Mouse (Mus musculus) limb, embryonic 11.5 days (tissue): ENCODE measurements around the gene Slc25a29. TPM values are rescaled to one million over a fixed set of nuclear protein-coding genes. Genes with fewer than 3 reads are reported as not detected.

Experiments
- ATAC-seq: fragments of 200-750 bp; cut with Nextera tagmentation; 2 replicates; pipeline ENCODE4 v1.8.0; 2017; ENCODE audit warnings: low read depth; ENCODE audit not compliant: insufficient number of reproducible peaks, low FRiP score, low TSS enrichment
- DNase-seq: peaks from one replicate; pipeline ENCODE4 v3.0.0-alpha.2; 2015; ENCODE audit warnings: low spot score
- H3K27ac ChIP-seq: fragments of 300-500 bp; sonication (generic); replicated peaks from 2 replicates; pipeline ENCODE4 v1.5.1; 2014; ENCODE audit warnings: low read depth, mild to moderate bottlenecking, low read length
- H3K27me3 ChIP-seq: fragments of 300-500 bp; sonication (generic); 2 replicates; pipeline ENCODE4 v1.6.1; 2014; ENCODE audit warnings: mild to moderate bottlenecking, low read length, mixed read lengths; ENCODE audit not compliant: control insufficient read depth, insufficient read depth
- H3K36me3 ChIP-seq: fragments of 300-500 bp; sonication (generic); 2 replicates; pipeline ENCODE4 v1.6.1; 2014; ENCODE audit warnings: mild to moderate bottlenecking, low read length, moderate library complexity, mixed read lengths; ENCODE audit not compliant: control insufficient read depth, insufficient read depth
- H3K4me1 ChIP-seq: fragments of 300-500 bp; sonication (generic); 2 replicates; pipeline ENCODE4 v1.6.1; 2014; ENCODE audit warnings: low read length, mixed read lengths; ENCODE audit not compliant: control insufficient read depth, insufficient read depth
- H3K4me2 ChIP-seq: fragments of 300-500 bp; sonication (generic); 2 replicates; pipeline ENCODE4 v1.6.1; 2014; ENCODE audit warnings: low read depth, mild to moderate bottlenecking, moderate library complexity; ENCODE audit not compliant: severe bottlenecking
- H3K4me3 ChIP-seq: fragments of 300-500 bp; sonication (generic); 2 replicates; pipeline ENCODE4 v1.5.1; 2014; ENCODE audit warnings: low read depth, low read length
- H3K9ac ChIP-seq: fragments of 300-500 bp; sonication (generic); 2 replicates; pipeline ENCODE4 v1.6.1; 2014; ENCODE audit warnings: mild to moderate bottlenecking, low read length
- H3K9me3 ChIP-seq: fragments of 300-500 bp; sonication (generic); 2 replicates; pipeline ENCODE4 v1.6.1; 2016; ENCODE audit warnings: low read length; ENCODE audit not compliant: control insufficient read depth
- WGBS: fragments of 180-500 bp; shearing (Covaris S2); extraction: QIAGEN DNeasy Blood & Tissue Kit; methylation state at CpG from one replicate; pipeline ENCODE4 v1.1.7; 2014; 5-methylcytosine and 5-hydroxymethylcytosine counted together
- microRNA counts: library from miRNA; unstranded; fragments of <30 nt; microRNA quantifications from one replicate; lab custom pipeline; 2016
- microRNA-seq: library from miRNA; unstranded; fragments of <30 nt; microRNA quantifications from one replicate; pipeline ENCODE4, GENCODE M21; 2016
- polyA plus RNA-seq: library from polyadenylated mRNA; unstranded; fragments of >200 nt; fragmentation: Nextera tagmentation; extraction: Ambion mirVana; gene quantifications from 2 replicates; pipeline ENCODE4 v1.2.1, GENCODE M21; 2014

Gene Slc25a29
- polyA plus RNA-seq, 1 experiment from 2014 or later: 10.9 TPM

DNA sequence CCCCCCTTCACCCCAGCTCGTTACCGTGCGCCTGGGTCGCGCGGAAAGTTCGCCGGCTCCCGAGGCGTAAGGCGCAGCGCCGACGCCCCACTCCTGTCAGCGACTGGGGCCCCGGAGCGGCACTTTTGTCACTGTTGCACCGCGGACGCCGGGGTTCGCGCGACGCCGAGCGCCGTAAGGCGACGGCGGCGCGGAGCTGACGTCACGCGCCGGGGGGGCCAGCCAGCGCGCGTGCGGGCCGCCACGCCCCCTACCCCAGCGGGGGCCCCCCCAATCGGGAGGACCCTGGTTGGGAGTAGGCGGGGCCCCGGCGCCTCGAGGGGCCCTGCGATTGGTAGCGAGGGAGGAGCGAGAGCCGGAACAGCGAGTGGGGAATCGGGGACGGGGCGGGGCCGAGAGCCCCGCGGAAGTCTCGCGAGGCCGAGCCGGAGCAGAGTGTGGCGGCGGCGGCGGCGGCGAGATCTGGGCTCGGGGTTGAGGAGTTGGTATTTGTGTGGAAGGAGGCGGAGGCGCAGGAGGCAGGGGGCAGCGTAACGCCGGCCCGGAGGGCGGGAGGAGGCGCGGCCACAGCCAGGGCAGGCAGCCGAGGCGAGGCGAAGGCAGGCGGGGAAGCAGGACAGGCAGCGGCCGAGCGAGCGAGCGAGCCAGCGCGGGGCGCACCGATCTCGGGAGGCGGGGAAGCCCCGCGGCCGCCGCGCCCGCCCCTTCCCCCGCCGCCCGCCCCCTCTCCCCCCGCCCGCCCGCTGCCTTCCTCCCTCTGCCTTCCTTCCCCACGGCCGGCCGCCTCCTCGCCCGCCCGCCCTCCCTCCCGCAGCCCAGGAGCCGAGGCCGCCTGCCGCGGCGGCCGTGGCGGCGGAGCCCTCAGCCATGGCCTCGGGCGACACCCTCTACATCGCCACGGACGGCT is 42.9 kb downstream of the Slc25a29 start, which contains the start of gene Yy1:
TSS of gene Yy1 (plus strand) at position 428 of the 907 bp plus-strand sequence.
- Histone ChIP-seq H3K4me1 (no peaks in the 10 kb centered on the region; the same call in 1 of the 2 replicates), H3K27me3 (no peaks in the 10 kb centered on the region), H3K4me3 (peak within 1 kb of the TSS; percentile 97), H3K9me3 (no peaks in the 10 kb centered on the region), H3K4me2 (peak within 1 kb of the TSS; percentile 76), H3K27ac (peak within 1 kb of the TSS; percentile 97), H3K36me3 (no peaks in the 10 kb centered on the region), H3K9ac (peak within 1 kb of the TSS; percentile 89)
- peak; percentile 98 for DNase-seq
- WGBS: under 1% methylated on average over 82 of the region's 127 CpGs
- ATAC-seq: peak; percentile 91

DNA sequence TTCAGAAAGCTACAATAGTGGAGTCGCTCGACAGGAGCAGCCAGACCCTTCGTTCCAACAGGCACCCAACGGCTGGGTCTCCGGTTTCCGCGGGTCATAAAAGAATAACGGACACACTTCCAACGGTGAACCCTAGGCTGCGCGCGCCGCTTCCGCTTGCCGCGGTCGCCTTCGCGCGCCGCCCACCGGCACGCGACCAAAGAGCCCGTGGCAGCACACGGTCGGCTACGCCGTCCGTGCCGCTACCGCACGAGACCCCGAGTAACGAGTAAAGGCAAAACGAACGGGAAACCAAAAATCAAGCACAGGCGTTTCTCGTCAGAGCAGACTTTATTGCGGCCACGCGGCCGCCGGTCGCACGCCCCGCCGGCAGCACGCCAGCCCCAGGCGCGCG is 43.5 kb downstream of the Slc25a29 start:
- ATAC-seq (peak; percentile 13; the same call in 1 of the 2 replicates), DNase-seq (peak; percentile 84)
- Histone ChIP-seq H3K27ac (peak overlapping the region; percentile 97), H3K9me3 (no peaks in the 10 kb centered on the region), H3K36me3 (no peaks in the 10 kb centered on the region), H3K27me3 (no peaks in the 10 kb centered on the region), H3K4me3 (peak overlapping the region; percentile 97), H3K4me2 (peak overlapping the region; percentile 44), H3K4me1 (no peaks in the 10 kb centered on the region; the same call in 1 of the 2 replicates), H3K9ac (peak overlapping the region; percentile 84)
- WGBS: under 1% methylated on average over 52 of the region's 52 CpGs

DNA sequence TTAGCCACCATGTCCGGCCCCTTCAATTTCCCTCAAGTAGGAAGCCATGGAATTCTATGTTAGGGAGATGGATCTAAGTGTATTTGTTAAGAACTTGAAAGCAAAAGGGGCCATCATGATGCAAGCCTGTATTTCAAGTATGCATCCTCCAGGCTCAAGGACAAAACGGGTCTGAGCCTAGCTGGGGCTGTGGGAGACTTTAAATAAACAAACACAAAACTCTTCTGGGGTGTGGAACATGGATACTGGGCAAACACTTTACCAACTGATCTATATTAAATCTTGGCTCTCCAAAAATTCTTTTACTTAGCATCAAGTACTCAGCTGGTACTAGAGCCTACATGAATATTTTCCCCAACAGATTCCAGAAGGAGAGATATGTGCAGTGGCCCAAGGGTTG is 48.4 kb downstream of the Slc25a29 start:
- Histone ChIP-seq H3K4me1 (no peaks in the 10 kb centered on the region), H3K9ac (no peak overlapping the region), H3K9me3 (no peaks in the 10 kb centered on the region), H3K4me2 (no peak overlapping the region), H3K27me3 (no peaks in the 10 kb centered on the region), H3K36me3 (no peaks in the 10 kb centered on the region), H3K4me3 (no peak overlapping the region), H3K27ac (no peak overlapping the region)
- ATAC-seq: no peak
- 92% methylated on average over 2 of the region's 2 CpGs for WGBS
- DNase-seq: no peak

DNA sequence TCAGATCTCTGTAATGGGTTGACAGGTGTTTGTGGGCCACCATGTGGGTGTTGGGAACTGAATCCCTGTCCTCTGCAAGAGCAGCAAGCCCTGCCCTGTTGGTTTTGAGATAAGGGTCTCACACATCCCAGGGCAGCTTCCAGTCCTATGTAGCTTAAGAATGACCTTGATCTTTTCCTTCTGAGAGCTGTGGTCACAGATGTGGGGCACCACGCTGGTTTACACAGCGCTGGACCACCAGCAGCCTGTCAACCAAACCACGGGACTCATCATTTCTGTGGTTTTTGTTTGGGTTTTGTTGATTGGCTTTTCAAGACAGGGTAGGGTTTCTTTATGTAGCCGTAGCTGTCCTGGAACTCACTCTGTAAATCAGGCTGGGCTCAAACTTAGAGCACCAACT is 50.5 kb downstream of the Slc25a29 start:
- H3K9ac ChIP-seq: no peak overlapping the region
- no peaks in the 10 kb centered on the region for H3K36me3 ChIP-seq
- H3K27me3 ChIP-seq: no peaks in the 10 kb centered on the region
- H3K9me3 ChIP-seq: no peaks in the 10 kb centered on the region
- WGBS: 89% methylated on average over 4 of the region's 4 CpGs
- no peak for DNase-seq
- no peak overlapping the region for H3K4me2 ChIP-seq
- no peaks in the 10 kb centered on the region for H3K4me1 ChIP-seq
- no peak overlapping the region for H3K4me3 ChIP-seq
- H3K27ac ChIP-seq: no peak overlapping the region
- no peak for ATAC-seq

DNA sequence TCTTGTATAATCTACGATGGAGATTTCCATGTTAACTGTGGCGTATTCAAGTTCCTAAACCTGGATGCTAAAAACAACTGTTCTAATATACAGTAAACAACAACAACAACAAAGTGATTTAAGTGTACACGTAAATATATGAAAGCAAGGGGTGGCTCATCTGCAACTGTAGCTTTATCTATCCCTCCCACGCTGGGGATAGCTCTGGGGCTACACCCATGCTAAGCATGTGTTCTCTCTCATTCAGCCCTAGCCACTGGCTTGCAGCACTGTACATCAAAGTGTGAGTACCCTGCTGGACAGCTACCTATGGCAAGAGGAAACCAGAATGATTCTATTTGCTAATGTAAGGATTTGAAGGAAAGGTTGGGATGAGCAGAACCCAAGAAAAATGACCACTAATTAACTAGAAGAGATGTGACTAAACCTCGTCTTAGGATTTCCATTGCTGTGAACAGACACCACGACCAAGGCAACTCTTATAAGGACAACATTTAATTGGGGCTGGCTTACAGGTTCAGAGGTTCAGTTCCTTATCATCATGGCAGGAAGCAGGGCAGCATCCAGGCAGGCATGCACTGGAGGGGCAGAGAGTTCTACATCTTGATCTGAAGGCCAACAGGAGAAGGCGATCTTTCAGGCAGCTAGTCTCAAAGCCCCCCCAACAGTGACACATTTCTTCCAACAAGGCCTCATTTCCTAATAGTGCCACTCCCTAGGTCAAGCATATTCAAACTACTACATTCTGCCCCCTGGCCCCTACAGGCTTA is 55.4 kb downstream of the Slc25a29 start:
- Histone ChIP-seq H3K27ac (no peak overlapping the region), H3K9me3 (no peaks in the 10 kb centered on the region), H3K9ac (no peak overlapping the region), H3K4me1 (no peaks in the 10 kb centered on the region), H3K4me2 (no peak overlapping the region), H3K4me3 (no peak overlapping the region), H3K27me3 (no peaks in the 10 kb centered on the region), H3K36me3 (no peaks in the 10 kb centered on the region)
- DNase-seq (no peak), ATAC-seq (no peak)
- 95% methylated on average over 7 of the region's 7 CpGs for WGBS

MicroRNAs within 50 kb of the gene (microRNA counts, 519-probe panel; counts per million panel counts)
- not detected for microRNA mmu-miR-345-3p (lab: Ali Mortazavi, UCI)
- 3,445 counts per million, percentile 45 among the panel's probes with 10 or more counts for microRNA mmu-miR-345-5p (lab: Ali Mortazavi, UCI)

Small RNA genes lying within 50 kb of the gene (microRNA-seq; reads per million reads assigned to microRNA genes)
- gene Mir345: 172 reads per million, percentile 56 among the genes with 10 or more reads in this experiment

Other genes starting within 250 kb of the Slc25a29 start
- gene Degs2, start 133.6 kb downstream of the Slc25a29 start, polyA plus RNA-seq: 1.6 and 1.9 TPM in 2 replicates
- 20.0 and 21.7 TPM in 2 replicates for gene Yy1, start 42.9 kb downstream of the Slc25a29 start, polyA plus RNA-seq
- gene Slc25a47, start 163 bp upstream of the Slc25a29 start, polyA plus RNA-seq: 12.6 and 18.2 TPM in 2 replicates
- gene Wdr25, start 57.7 kb upstream of the Slc25a29 start, polyA plus RNA-seq: 4.9 and 7.0 TPM in 2 replicates
- 117 and 123 TPM in 2 replicates for gene Wars, start 58.3 kb upstream of the Slc25a29 start, polyA plus RNA-seq
- 3.3 and 4.4 TPM in 2 replicates for gene Begain, start 232.3 kb upstream of the Slc25a29 start, polyA plus RNA-seq